Mouse (Mus musculus) inflammation-experienced regulatory T-cells (primary cell): ENCODE results near the gene Hipk2. TPM values are rescaled to one million over a fixed set of nuclear protein-coding genes. Genes with fewer than 3 reads are reported as not detected.

ENCODE experiments used
- polyA plus RNA-seq, 2 experiments: library from polyadenylated mRNA; unstranded; fragments of 100-300 nt; shearing (Covaris generic); gene quantifications; one replicate each; pipeline ENCODE4 v1.2.1; 2017

The Hipk2 gene
- 10 to 100 TPM; 39.3 to 41.8 TPM for polyA plus RNA-seq

DNA sequence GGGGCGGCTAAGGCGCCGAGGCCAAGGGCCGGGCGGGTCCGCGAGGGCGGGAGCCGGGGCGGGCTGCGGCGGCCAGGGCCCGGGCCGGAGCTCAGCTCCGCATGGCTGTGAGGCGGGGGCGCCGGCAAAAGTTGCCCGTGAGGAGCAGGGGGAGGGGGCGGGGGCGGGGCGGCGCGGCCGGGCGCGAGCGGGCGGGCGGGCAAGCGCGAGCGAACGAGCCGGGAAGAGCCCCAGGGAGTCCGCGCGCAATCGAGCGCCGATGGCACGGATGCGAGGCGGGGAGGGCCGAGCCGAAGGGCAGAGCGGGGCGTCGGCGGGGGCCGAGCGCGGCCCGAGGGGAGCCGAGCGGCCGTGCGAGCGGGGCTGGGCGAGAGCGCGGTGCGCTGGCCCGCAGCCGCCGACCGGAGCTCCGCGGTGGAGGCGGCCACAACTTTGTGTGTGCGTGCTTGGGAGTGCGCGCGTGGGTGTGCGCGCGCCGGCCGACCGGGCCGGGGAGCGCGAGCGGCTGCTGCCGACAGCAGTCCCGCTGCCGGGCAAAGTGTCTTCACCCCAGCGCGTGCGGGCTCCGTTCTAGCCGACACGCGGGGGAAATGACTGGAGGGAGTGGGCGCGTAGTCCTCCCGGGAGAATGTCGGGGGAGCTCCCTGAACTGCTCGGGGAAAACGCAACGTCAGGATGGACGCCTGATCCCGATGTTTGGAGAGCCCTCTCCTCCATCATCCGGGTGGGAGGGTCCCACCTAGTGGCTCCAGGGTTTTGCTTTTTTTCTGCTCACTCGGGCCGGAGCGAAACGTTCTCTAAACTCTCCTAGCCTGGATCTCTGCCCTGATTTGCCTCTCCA, at the start of gene Hipk2:
Gene Hipk2, minus strand, starts transcription at position 95 of the 841 bp plus-strand sequence.

GRCm38 (mm10) chr6:38875258-38876070, 501 bp downstream of the Hipk2 start, which contains the start of gene Tbxas1:
TSS of gene Tbxas1 (plus strand) at chr6:38875404.

DNA sequence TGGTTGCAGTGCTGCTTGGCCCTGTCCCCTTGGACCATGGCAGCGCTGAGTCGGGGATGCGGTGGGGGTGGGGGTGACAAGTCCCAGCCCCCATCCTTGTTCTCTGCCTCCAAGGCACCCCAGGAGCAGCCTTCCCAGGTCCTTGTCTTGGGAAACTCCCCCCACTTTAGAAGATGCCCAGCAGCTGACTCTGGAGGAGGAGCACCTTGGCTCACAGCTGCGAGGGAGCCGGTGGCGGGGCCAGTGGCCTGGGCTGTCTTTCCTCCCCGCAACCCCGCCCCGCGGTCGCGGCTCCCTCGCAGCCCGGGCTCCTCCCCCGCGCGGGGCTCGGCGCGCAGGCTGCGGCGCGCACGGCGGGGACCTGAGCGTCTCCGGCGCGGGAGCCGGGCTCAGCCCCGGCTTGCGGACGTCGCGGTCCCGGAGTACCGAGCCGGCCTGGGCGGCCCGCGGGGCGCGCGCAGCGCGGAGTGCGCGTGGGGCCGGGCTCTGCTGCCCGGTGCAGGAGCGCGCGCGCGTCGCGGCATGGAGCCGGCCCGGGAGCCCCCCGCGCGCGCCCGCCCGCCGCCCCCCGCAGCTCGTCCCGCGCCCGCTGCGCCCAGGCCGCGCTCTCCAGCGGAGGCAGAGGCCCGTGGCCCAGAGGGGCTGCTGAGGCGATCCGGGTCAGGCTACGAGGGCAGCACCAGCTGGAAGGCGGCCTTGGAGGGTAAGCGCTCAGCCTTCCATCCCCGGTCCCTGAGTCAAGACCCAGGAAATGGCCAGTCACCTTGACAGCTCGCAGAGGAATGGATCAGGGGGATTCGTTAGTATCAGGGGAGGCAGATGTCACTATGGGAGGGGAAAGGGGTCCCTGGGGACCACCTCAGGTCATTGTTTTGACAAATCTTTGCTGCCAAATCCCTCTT, 213.0 kb downstream of the Hipk2 start, which contains the start of gene Clec2l:
Gene Clec2l, plus strand, starts transcription at position 356 of the 902 bp plus-strand sequence.

Other genes starting within 250 kb of the Hipk2 start
- gene Klrg2, start 238.9 kb downstream of the Hipk2 start, polyA plus RNA-seq, result under 1 TPM; 0.20 to 0.32 TPM
- gene Clec2l, start 213.1 kb downstream of the Hipk2 start, polyA plus RNA-seq, result under 1 TPM in 1 of 2 experiments, not detected in 1; 0.76 TPM
- gene Tbxas1, start 761 bp downstream of the Hipk2 start, polyA plus RNA-seq, result under 1 TPM; 0.54 to 0.69 TPM
- gene Parp12, start 242.2 kb upstream of the Hipk2 start, polyA plus RNA-seq, result 10 to 100 TPM; 13.2 to 27.7 TPM